Mouse (Mus musculus): ENCODE results near the gene Ywhag.
A peak's percentile ranks its signal among the peaks of the same experiment; 100 is the strongest.

The Ywhag gene

DNA sequence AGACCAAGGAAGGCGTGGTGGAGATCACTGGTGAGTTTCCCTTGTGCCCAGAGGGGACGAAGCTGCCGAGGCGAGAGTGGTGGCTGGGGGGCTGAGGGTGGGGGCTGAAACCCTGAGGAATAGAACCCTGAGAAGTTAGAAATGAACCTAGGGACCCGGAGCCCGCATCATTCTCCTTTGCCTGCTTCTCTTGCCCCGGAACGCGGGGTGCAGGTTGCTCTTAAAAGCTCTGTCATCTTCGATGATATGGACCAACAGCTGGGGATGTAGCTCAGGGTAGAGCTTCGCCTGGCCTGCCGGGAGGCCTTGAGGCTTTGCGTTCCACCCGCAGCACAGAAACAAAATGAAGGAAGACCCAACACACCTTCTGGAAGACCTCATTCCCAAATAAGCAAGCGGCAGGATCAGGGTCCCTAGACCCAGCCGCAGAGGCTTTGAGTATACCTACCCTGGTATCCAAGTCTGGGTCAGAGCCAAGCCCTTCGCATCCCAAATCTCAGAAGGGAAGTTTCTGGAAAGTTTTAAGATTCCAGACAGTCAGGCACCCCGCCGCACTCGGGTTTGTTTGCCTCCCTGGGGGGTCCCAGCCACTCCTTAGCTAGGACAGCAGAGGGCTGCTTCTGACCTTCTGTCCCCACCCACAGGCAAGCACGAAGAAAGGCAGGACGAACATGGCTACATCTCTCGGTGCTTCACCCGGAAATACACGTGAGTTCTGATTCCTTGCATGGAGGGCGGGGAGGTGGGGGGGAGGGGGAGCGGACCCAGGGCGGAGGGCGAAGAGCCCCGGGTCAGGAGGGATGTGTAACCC lies 45.8 kb downstream of the Ywhag start:
- peak; percentile 38 for DNase-seq (ENCODE audit: extremely low spot score, low spot score)

GRCm38 (mm10) chr5:135887675-135888102 lies 46.7 kb downstream of the Ywhag start, which contains the start of gene Hspb1:
TSS of gene Hspb1 (plus strand) at chr5:135887919.
- peak; percentile 54 for DNase-seq (ENCODE audit: extremely low spot score, low spot score)

DNA sequence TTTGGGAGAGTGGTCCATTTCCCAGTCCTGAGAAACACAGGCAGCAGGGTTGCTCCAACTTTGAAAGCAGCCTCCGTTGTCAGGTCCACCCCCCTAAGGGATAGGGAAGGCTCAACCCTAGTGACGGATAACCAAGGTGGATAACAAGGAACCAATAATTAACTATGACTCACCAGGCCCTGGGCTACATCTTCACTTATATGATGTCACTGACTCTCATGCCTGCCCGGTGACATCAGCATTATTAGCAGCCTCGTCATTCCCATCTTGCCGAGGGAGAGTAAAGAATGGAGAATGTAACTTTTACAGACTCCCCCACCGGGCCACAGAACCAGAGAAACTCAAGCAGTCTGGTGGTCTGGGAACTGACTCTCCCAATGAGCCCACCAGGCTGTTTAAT lies 49.8 kb downstream of the Ywhag start:
- no peak for DNase-seq (ENCODE audit: extremely low spot score, low spot score)

DNA sequence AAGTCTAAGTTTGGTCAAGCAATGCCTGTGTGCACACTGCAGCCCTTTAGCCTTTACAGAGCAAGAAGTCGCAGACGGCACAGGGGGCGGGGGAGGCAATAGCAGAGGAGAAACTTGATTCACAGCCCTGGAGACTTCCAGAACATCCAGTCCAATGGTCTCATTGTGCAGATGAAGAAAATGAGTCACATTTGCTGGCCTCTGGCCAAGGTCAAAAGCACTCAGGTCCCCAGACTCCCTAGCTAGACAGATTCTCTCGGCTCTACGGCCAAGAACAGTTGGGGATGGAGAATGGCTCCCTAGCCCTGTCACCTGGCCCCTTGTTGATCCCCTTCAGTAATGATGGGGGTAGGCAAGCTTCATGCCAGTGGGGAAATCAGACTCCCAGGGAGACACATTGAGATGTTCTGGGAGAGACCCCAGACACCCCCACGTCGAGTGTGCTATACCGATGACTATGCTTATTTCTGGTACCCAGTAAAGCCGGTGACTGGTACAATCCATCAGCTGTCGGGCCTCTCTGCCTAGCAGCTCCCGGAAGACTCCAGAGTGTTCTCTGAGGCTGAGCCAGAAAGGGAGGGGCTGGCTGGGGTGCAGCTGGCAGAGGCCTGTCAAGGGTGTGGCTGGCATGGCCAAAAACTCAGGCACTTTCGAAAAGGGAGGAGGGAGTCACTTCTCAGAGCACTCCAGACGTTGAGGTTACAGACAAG lies 54.8 kb downstream of the Ywhag start:
- no peak for DNase-seq (ENCODE audit: extremely low spot score, low spot score)

GRCm38 (mm10) chr5:135877831-135878231 lies 56.6 kb downstream of the Ywhag start:
- peak; percentile 44 for DNase-seq (ENCODE audit: extremely low spot score, low spot score)

DNA sequence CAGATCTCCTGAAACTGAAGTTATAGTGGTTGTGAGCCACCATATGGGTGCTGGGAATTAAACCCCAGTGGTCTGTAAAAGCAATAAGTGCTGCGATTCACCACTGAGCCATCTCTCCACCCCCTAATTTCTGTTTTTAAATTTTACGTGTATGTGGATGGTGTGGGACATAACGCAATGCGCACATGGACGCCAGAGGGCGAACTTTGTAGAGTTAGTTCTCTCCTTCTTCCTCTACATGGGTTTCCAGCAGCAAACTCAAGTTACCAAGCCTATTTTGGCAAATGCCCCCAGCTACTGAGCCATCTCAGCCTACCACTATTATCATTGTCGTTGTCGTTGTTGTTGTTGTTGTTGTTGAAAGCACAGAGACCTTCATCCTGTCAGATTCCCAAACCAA lies 57.2 kb downstream of the Ywhag start:
- no peak for DNase-seq (ENCODE audit: extremely low spot score, low spot score)

DNA sequence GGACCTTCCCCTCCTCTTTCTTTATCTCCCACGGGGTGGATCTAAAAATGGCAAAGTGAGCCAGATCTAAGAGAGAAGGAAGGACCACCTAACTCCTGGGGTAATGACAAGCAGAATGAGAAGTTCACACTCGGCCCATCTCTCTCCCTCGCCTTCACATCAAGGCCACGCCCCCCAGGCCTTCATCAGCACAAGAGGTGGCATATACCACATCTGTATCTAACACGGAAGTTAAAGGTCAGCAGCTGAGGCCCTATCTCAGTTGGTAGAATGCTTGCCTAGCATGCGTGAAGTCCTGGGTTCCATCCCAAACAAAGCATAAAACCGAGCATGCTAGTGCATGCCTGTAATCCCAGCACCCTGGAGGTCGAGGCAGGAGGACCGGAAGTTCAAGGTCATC lies 60.7 kb downstream of the Ywhag start:
- no peak for DNase-seq (ENCODE audit: extremely low spot score, low spot score)

DNA sequence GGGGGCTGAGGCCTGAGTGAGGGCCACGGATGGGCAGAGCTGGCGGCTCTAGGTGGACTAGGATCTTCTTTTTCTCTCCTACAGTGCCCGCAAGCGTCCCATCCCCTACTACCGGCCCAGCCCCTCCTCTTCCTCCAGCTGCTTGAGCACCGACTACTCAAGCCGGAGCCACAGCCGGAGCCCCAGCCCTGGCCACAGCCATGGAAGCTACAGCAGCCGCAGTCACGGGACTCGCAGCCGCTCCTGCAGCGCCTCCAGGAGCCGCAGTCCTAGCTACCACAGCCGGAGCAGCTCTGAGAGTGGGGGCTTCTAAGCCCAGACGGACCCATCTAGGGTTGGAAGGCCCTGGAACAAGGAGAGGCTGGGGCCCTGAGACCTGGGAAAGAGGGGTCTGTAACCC lies 61.4 kb downstream of the Ywhag start:
- DNase-seq (ENCODE audit: extremely low spot score, low spot score), result no peak

DNA sequence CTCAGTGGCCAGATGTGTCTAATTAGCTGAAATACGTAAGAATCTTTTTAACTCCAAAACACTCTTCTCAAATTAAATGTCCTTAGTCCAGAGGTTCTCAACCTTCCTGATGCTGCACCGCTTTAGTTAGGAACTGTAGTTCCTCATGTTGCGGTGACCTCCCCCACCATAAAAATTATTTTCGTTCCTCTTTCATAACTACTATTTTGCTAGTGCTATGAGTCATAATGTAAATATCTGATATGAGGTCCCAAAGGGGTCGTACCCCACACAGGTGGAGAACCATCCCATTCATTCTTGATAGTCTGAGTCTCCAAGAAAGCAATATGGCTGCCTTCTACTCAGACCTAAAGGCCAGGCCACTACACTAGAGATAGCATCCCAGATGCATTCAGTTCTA lies 63.9 kb downstream of the Ywhag start:
- no peak for DNase-seq (ENCODE audit: extremely low spot score, low spot score)

GRCm38 (mm10) chr5:135869661-135870423 lies 64.6 kb downstream of the Ywhag start:
- DNase-seq (ENCODE audit: extremely low spot score, low spot score), result no peak

DNA sequence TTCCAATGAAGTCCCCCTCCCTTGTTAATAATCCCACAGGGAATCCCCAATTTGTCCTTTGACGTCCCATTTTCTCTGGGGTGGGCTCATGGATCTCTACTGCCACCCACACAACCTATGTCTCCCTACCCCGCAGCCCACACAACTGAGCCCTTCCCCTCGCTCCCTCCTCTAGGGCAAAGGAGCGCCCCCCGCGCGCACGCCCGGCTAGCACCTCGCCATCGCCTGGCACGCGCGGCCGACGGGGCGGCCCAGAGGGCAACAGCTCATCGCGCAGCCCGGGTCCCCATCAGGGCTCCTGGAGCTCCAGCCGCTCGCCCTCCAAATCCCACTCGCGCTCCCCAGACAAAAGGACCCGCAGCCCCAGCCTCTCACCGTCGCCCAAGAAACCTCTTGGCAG lies 65.8 kb downstream of the Ywhag start:
- DNase-seq (ENCODE audit: extremely low spot score, low spot score), result no peak

GRCm38 (mm10) chr5:135867637-135868593 lies 66.5 kb downstream of the Ywhag start:
- DNase-seq (ENCODE audit: extremely low spot score, low spot score), result peak; percentile 62

DNA sequence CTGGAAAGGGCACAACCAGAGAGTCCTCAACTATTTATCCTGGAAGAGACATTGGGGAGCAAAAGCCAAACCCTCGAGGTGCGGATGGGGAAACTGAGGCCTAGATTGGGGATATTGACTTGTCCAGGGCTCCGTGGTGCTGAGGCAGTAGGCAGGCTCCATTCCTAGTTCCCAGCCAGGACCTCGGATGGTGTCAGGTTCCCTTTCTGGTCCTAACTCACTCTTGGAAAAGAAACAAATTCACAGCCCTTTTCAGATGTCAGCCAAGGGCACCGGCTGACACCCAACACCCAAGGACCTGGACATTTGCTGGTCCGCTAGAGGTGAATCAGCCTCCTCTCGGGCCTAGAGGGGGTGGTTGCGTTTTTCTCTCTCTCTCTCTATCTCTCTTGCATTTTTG lies 67.8 kb downstream of the Ywhag start:
- no peak for DNase-seq (ENCODE audit: extremely low spot score, low spot score)

Data from neural tube, embryonic 10.5 days (tissue).